Comparison of ENCODE assay signal across 28 mouse cellular contexts in genomic region chr16:23401959-23402358, GRCm38 (mm10). TPM values are rescaled to one million over a fixed set of nuclear protein-coding genes. Genes with fewer than 3 reads are reported as not detected.
DNase-seq lines count a peak whose midpoint lies in the region; ATAC-seq lines count a peak whose summit lies in the region.
"Had no signal": no experiment of that assay in that cellular context is flagged by ENCODE, and none has a peak within 500 bp of the region (broad histone marks: within the 10 kb centered on the region; RNA-seq: fewer than 3 reads in every experiment).

No protein-coding gene starts in this region.

- H3K9ac ChIP-seq in kidney, embryonic 15.5 days, result no peak overlapping the region
- no peak overlapping the region for H3K9ac ChIP-seq in embryonic facial prominence, embryonic 13.5 days
- H3K9ac ChIP-seq: forebrain, embryonic 12.5 days; heart, embryonic 15.5 days; hindbrain, embryonic 12.5 days; limb, embryonic 15.5 days; liver, embryonic 13.5 days; midbrain, embryonic 13.5 days had no signal

- no peaks in the 10 kb centered on the region for H3K27me3 ChIP-seq in kidney, embryonic 15.5 days
- H3K27me3 ChIP-seq in embryonic facial prominence, embryonic 13.5 days, result no peaks in the 10 kb centered on the region
- H3K27me3 ChIP-seq: forebrain, embryonic 12.5 days; heart, embryonic 15.5 days; hindbrain, embryonic 12.5 days; limb, embryonic 15.5 days; liver, embryonic 13.5 days; megakaryocyte, embryonic 14.5 days; midbrain, embryonic 13.5 days had no signal

- peak; percentile 41; the same call in 1 of the 2 replicates for ATAC-seq in frontal cortex, adult (ENCODE audit: low TSS enrichment)
- peak; percentile 54 for ATAC-seq in kidney, embryonic 15.5 days (replicated peaks; ENCODE audit: low FRiP score)
- no peak for ATAC-seq in embryonic facial prominence, embryonic 13.5 days (ENCODE audit: insufficient number of reproducible peaks, insufficient read depth, low FRiP score, low TSS enrichment, low read depth)
- ATAC-seq: lung, postnatal 0 days; midbrain, embryonic 13.5 days had no signal

- H3K27ac ChIP-seq in kidney, embryonic 15.5 days, result 0 out of 2 replicates have a peak overlapping the region, but pooled peaks have one; percentile 13
- peak overlapping the region; percentile 39; the same call in 1 of the 2 replicates for H3K27ac ChIP-seq in embryonic facial prominence, embryonic 13.5 days
- H3K27ac ChIP-seq: forebrain, embryonic 12.5 days; heart, embryonic 15.5 days; hindbrain, embryonic 12.5 days; limb, embryonic 15.5 days; liver, embryonic 13.5 days; midbrain, embryonic 13.5 days had no signal

- 37% methylated on average over 3 of the region's 3 CpGs for WGBS in kidney, embryonic 15.5 days
- WGBS in embryonic facial prominence, embryonic 13.5 days, result 24% methylated on average over 3 of the region's 3 CpGs

- no peaks in the 10 kb centered on the region for H3K36me3 ChIP-seq in kidney, embryonic 15.5 days
- H3K36me3 ChIP-seq in embryonic facial prominence, embryonic 13.5 days, result no peaks in the 10 kb centered on the region
- H3K36me3 ChIP-seq: forebrain, embryonic 12.5 days; heart, embryonic 15.5 days; hindbrain, embryonic 12.5 days; limb, embryonic 15.5 days; liver, embryonic 13.5 days; midbrain, embryonic 13.5 days had no signal

- no peak for DNase-seq in frontal cortex, postnatal 14 days (ENCODE audit: low spot score in 2 of 2)
- no peak for DNase-seq in kidney, postnatal 4 days
- DNase-seq in gastrocnemius, postnatal 25 days, result no peak
- no peak for DNase-seq in adipocyte (ENCODE audit: low spot score)
- DNase-seq: adrenal gland, postnatal 25 days; cerebellum, adult 11-12 months; cerebellum, adult 9-11 months; kidney, adult 11 months; kidney, postnatal 10 days; lung, postnatal 4 days had no signal

- H3K4me2 ChIP-seq in kidney, embryonic 15.5 days, result no peak overlapping the region
- H3K4me2 ChIP-seq in embryonic facial prominence, embryonic 13.5 days, result no peak overlapping the region
- H3K4me2 ChIP-seq: forebrain, embryonic 12.5 days; heart, embryonic 15.5 days; hindbrain, embryonic 12.5 days; limb, embryonic 15.5 days; liver, embryonic 13.5 days; midbrain, embryonic 13.5 days had no signal

- H3K4me1 ChIP-seq in kidney, embryonic 15.5 days, result peaks cover 22% of the 10 kb centered on the region
- peaks cover 16% of the 10 kb centered on the region for H3K4me1 ChIP-seq in embryonic facial prominence, embryonic 13.5 days
- H3K4me1 ChIP-seq: forebrain, embryonic 12.5 days; hindbrain, embryonic 12.5 days; midbrain, embryonic 13.5 days had no signal

- H3K4me3 ChIP-seq in kidney, embryonic 15.5 days (replicated peaks), result no peak overlapping the region
- H3K4me3 ChIP-seq in embryonic facial prominence, embryonic 13.5 days, result no peak overlapping the region
- H3K4me3 ChIP-seq: erythroblast, embryonic 14.5 days; forebrain, embryonic 12.5 days; heart, embryonic 15.5 days; hindbrain, embryonic 12.5 days; limb, embryonic 15.5 days; liver, embryonic 13.5 days; megakaryocyte, embryonic 14.5 days; midbrain, embryonic 13.5 days had no signal

- H3K9me3 ChIP-seq in kidney, embryonic 15.5 days (replicated peaks), result no peaks in the 10 kb centered on the region
- no peaks in the 10 kb centered on the region for H3K9me3 ChIP-seq in embryonic facial prominence, embryonic 13.5 days
- H3K9me3 ChIP-seq: forebrain, embryonic 12.5 days; heart, embryonic 15.5 days; hindbrain, embryonic 12.5 days; limb, embryonic 15.5 days; liver, embryonic 13.5 days; midbrain, embryonic 13.5 days had no signal

RNA-seq across cellular contexts. Expression of gene Rtp1, which starts 27.0 kb away (rescaled TPM):
- polyA plus RNA-seq in kidney, embryonic 15.5 days (2015; fragmentation: Nextera tagmentation; extraction: Ambion mirVana), result not detected in 2 replicates
- 0.87 and 2.9 TPM in 2 replicates for polyA plus RNA-seq in embryonic facial prominence, embryonic 13.5 days (2015; fragmentation: Nextera tagmentation; extraction: Ambion mirVana)
- not detected for total RNA-seq in gastrocnemius, postnatal 25 days (2021)
- total RNA-seq: adrenal gland, adult 18-20 months; adrenal gland, postnatal 25 days; gastrocnemius, adult 18-20 months; gastrocnemius, postnatal 4 days; heart, postnatal 25 days had no signal
- polyA plus RNA-seq: erythroblast, embryonic 14.5 days; heart, embryonic 15.5 days; hindbrain, embryonic 12.5 days; limb, embryonic 15.5 days; liver, embryonic 13.5 days; lung, postnatal 0 days; neural tube, embryonic 14.5 days; thymus, postnatal 0 days had no signal
